Mouse (Mus musculus) midbrain, embryonic 12.5 days (tissue): Measurements from ENCODE around the gene Adamtsl5. TPM values are rescaled to one million over a fixed set of nuclear protein-coding genes. Genes with fewer than 3 reads are reported as not detected.

Experiments used
- ATAC-seq: fragments of 200-750 bp; cut with Nextera tagmentation; 2 replicates; pipeline ENCODE4 v1.8.0; 2017; ENCODE audit warnings: low read depth, moderate TSS enrichment, moderate library complexity; ENCODE audit not compliant: low FRiP score
- H3K27ac ChIP-seq: fragments of 300-500 bp; sonication (generic); replicated peaks from 2 replicates; pipeline ENCODE4 v1.5.1; 2016; ENCODE audit warnings: mild to moderate bottlenecking
- H3K27me3 ChIP-seq: fragments of 300-500 bp; sonication (generic); 2 replicates; pipeline ENCODE4 v1.6.1; 2016; ENCODE audit warnings: mild to moderate bottlenecking
- H3K36me3 ChIP-seq: fragments of 300-500 bp; sonication (generic); 2 replicates; pipeline ENCODE4 v1.6.1; 2016
- H3K4me1 ChIP-seq: fragments of 300-500 bp; sonication (generic); 2 replicates; pipeline ENCODE4 v1.6.1; 2016
- H3K4me2 ChIP-seq: fragments of 300-500 bp; sonication (generic); replicated peaks from 2 replicates; pipeline ENCODE4 v1.6.1; 2016; ENCODE audit warnings: mild to moderate bottlenecking, moderate library complexity
- H3K4me3 ChIP-seq: fragments of 300-500 bp; sonication (generic); 2 replicates; pipeline ENCODE4 v1.5.1; 2016; ENCODE audit warnings: mild to moderate bottlenecking
- H3K9ac ChIP-seq: fragments of 300-500 bp; sonication (generic); replicated peaks from 2 replicates; pipeline ENCODE4 v1.6.1; 2016; ENCODE audit warnings: mild to moderate bottlenecking, moderate library complexity
- H3K9me3 ChIP-seq: fragments of 300-500 bp; sonication (generic); 2 replicates; pipeline ENCODE4 v1.6.1; 2016; ENCODE audit warnings: mild to moderate bottlenecking
- WGBS: fragments of 180-500 bp; shearing (Covaris S2); methylation state at CpG from one replicate; pipeline ENCODE4 v1.1.7; 2016; 5-methylcytosine and 5-hydroxymethylcytosine counted together
- polyA plus RNA-seq: library from polyadenylated mRNA; unstranded; fragments of >200 nt; fragmentation: Nextera tagmentation; extraction: Ambion mirVana; gene quantifications from 2 replicates; pipeline ENCODE4 v1.2.1, GENCODE M21; 2016

The Adamtsl5 gene
- polyA plus RNA-seq, 1 experiment from 2014 or later, result 0.79 TPM

- WGBS, result 2% methylated on average over 46 of the region's 47 CpGs
- Histone ChIP-seq H3K27ac (no peak overlapping the region), H3K9ac (no peak overlapping the region)
Measured at GRCm38 (mm10) chr10:80341491-80342304, 6.5 kb downstream of the Adamtsl5 start.

DNA sequence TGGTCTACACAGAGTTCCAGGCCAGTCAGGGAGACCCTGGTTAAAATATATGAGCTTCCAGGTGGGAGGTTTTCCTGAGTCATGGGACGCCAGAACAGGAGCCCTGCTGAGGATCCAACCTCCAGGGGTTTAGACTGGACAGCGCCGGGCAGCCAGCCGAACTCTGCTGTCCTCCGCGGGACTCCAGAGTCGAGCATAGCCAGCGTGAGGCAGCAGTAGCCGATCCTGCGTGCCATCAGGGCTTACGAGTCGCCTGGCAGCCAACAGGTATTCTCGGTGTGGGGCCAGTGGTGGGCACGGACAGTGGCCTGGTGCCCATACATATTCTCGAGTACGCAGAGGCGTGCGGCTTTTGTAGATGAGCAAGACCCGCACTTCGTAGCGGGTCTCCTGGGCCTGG, 7.2 kb downstream of the Adamtsl5 start:
- no peak for ATAC-seq
- 7% methylated on average over 21 of the region's 21 CpGs for WGBS
- H3K27ac ChIP-seq, result no peak overlapping the region
- no peaks in the 10 kb centered on the region for H3K36me3 ChIP-seq
- no peaks in the 10 kb centered on the region for H3K9me3 ChIP-seq
- no peak overlapping the region for H3K4me2 ChIP-seq
- no peak overlapping the region for H3K9ac ChIP-seq
- no peak overlapping the region for H3K4me3 ChIP-seq
- peaks cover 30% of the 10 kb centered on the region for H3K4me1 ChIP-seq
- H3K27me3 ChIP-seq, result peaks cover 75% of the 10 kb centered on the region

More at GRCm38 (mm10) chr10:80341491-80342304, 6.5 kb downstream of the Adamtsl5 start:
- H3K4me1 ChIP-seq, result peaks cover 30% of the 10 kb centered on the region
- H3K4me3 ChIP-seq, result peak overlapping the region; percentile 33
- no peak for ATAC-seq
- peak overlapping the region; percentile 53 for H3K4me2 ChIP-seq
- no peaks in the 10 kb centered on the region for H3K9me3 ChIP-seq
- no peaks in the 10 kb centered on the region for H3K36me3 ChIP-seq
- peaks cover 80% of the 10 kb centered on the region for H3K27me3 ChIP-seq

DNA sequence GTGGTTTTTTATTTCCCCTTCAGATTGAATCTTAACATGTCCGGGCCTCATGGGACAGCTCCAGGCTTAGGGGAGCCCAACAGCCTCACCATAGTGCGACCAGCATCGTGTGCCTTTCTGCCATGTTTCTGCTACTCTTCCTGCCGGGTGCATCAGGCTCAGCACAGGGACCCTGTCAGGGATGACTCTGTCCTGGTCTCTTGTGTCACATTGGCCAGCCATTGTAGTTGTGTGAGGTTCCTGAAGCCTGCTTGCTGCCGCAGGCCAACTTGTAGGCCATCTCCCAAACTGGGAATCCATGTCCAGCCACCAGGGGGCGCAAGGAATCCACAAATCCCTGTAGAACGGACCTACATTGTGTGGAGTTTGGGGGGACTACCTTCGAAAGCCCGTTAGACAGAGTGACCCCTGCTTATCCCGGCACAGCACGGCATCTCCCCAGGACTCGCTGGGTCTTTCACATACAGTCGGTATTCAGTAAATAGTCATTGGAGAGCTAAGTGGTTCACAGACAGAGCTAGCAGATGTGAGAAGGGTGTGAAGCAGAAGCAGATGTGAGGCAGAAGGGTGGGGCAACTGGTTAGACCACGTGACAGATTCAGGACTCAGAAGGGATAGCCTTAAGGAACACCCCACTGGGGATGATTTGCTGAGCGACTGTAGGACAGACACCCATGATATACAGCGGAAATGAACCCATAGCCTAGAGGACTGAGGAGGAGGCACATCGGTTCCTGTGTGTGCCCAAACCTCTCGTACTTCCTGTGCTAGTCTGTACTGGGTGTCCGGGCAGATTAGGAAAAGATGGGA, 8.1 kb downstream of the Adamtsl5 start:
- H3K9me3 ChIP-seq, result no peaks in the 10 kb centered on the region
- peak overlapping the region; percentile 21; the same call in 1 of the 2 replicates for H3K4me2 ChIP-seq
- peaks cover 28% of the 10 kb centered on the region for H3K4me1 ChIP-seq
- H3K36me3 ChIP-seq, result no peaks in the 10 kb centered on the region
- peaks cover 70% of the 10 kb centered on the region for H3K27me3 ChIP-seq
- 22% methylated on average over 19 of the region's 19 CpGs for WGBS
- H3K9ac ChIP-seq, result no peak overlapping the region
- H3K4me3 ChIP-seq, result no peak overlapping the region
- H3K27ac ChIP-seq, result no peak overlapping the region
- no peak for ATAC-seq

- ATAC-seq, result no peak
- H3K9me3 ChIP-seq, result no peaks in the 10 kb centered on the region
- WGBS, result 90% methylated on average over 12 of the region's 12 CpGs
Measured at GRCm38 (mm10) chr10:80336263-80336662, 11.9 kb downstream of the Adamtsl5 start.

DNA sequence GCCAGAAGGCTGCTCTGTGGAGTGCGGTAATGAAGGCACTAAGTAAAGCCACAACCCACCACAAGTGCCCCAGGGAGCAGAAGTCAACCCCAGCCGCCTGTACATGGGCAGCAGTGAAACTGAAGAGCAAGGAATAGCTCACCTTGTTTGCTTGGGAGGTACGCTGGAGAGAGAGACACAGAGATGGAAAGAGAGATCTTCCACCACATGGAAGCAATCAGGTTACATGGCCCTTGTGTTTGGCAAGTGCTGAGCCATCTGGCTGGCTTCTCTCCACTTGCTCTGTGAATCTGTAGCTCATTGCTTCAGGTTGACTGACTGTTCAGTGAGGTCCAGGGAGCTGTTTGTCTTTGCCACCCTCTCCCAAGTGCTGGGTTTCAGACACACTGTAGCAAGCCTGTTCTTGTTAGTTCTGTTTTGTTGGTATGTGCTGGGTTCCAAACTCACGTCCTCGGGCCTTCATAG, 15.7 kb downstream of the Adamtsl5 start:
- no peak overlapping the region for H3K4me2 ChIP-seq
- no peak for ATAC-seq
- H3K4me3 ChIP-seq, result no peak overlapping the region
- no peak overlapping the region for H3K27ac ChIP-seq
- H3K9me3 ChIP-seq, result no peaks in the 10 kb centered on the region
- 82% methylated on average over 5 of the region's 5 CpGs for WGBS
- H3K36me3 ChIP-seq, result no peaks in the 10 kb centered on the region
- H3K4me1 ChIP-seq, result peaks cover 15% of the 10 kb centered on the region
- H3K9ac ChIP-seq, result no peak overlapping the region
- peaks cover 39% of the 10 kb centered on the region for H3K27me3 ChIP-seq

More at GRCm38 (mm10) chr10:80336263-80336662, 11.9 kb downstream of the Adamtsl5 start:
- H3K27me3 ChIP-seq, result peaks cover 46% of the 10 kb centered on the region
- peaks cover 6% of the 10 kb centered on the region; the same call in 1 of the 2 replicates for H3K4me1 ChIP-seq
- H3K9ac ChIP-seq, result no peak overlapping the region
- H3K4me3 ChIP-seq, result no peak overlapping the region
- H3K36me3 ChIP-seq, result no peaks in the 10 kb centered on the region
- no peak overlapping the region for H3K4me2 ChIP-seq
- H3K27ac ChIP-seq, result no peak overlapping the region

GRCm38 (mm10) chr10:80331636-80332524, 16.3 kb downstream of the Adamtsl5 start:
- no peaks in the 10 kb centered on the region for H3K36me3 ChIP-seq
- peaks cover 15% of the 10 kb centered on the region for H3K4me1 ChIP-seq
- H3K27ac ChIP-seq, result no peak overlapping the region
- H3K9ac ChIP-seq, result no peak overlapping the region
- no peak overlapping the region for H3K4me3 ChIP-seq
- peaks cover 40% of the 10 kb centered on the region for H3K27me3 ChIP-seq
- WGBS, result 68% methylated on average over 10 of the region's 10 CpGs
- no peaks in the 10 kb centered on the region for H3K9me3 ChIP-seq
- H3K4me2 ChIP-seq, result no peak overlapping the region
- no peak for ATAC-seq

DNA sequence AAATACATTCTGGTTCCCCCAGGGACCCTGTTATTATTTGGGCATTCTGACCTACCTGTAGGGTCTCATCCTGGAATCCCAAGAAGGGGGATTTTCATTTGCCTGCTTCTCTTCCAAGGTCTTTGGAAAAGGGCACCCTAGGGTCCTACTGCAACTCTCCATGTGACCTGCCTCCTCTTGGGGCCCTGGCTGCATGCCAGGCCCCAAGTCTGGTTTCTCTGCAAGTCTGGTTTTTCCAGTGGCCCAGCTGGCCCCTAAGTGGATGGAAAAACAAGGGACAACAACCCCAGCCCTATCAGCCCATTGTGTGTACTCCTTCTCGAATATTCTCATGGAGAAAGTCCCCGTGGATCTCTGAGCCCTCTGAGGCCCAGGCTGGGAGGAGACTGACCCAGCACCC, 17.3 kb downstream of the Adamtsl5 start:
- Histone ChIP-seq H3K27ac (no peak overlapping the region), H3K36me3 (no peaks in the 10 kb centered on the region), H3K4me3 (no peak overlapping the region), H3K4me2 (peak overlapping the region; percentile 88; the same call in 1 of the 2 replicates), H3K9ac (no peak overlapping the region; the same call in 1 of the 2 replicates), H3K9me3 (no peaks in the 10 kb centered on the region), H3K4me1 (peaks cover 15% of the 10 kb centered on the region), H3K27me3 (peaks cover 41% of the 10 kb centered on the region)
- 64% methylated on average over 2 of the region's 2 CpGs for WGBS
- no peak for ATAC-seq

GRCm38 (mm10) chr10:80330084-80330483, 18.1 kb downstream of the Adamtsl5 start:
- ATAC-seq, result no peak
- Histone ChIP-seq H3K9ac (peak overlapping the region; percentile 51), H3K36me3 (no peaks in the 10 kb centered on the region), H3K27me3 (peaks cover 46% of the 10 kb centered on the region), H3K27ac (0 out of 2 replicates have a peak overlapping the region, but pooled peaks have one; percentile 46), H3K4me2 (peak overlapping the region; percentile 88), H3K9me3 (no peaks in the 10 kb centered on the region), H3K4me3 (peak overlapping the region; percentile 49), H3K4me1 (peaks cover 15% of the 10 kb centered on the region)
- WGBS, result 3% methylated on average over 41 of the region's 41 CpGs

GRCm38 (mm10) chr10:80329273-80330081, 18.7 kb downstream of the Adamtsl5 start, which contains the start of the genes Pcsk4 and Reep6:
Gene Pcsk4 (minus strand): TSS chr10:80329498.
Gene Reep6 (plus strand): TSS chr10:80329953.
- Histone ChIP-seq H3K9ac (peak within 1 kb of the TSS; percentile 51), H3K36me3 (no peaks in the 10 kb centered on the region), H3K4me1 (peaks cover 15% of the 10 kb centered on the region), H3K9me3 (no peaks in the 10 kb centered on the region), H3K4me2 (peak within 1 kb of the TSS; percentile 88), H3K4me3 (peak within 1 kb of the TSS; percentile 49), H3K27ac (0 out of 2 replicates have a peak within 1 kb of the TSS, but pooled peaks have one; percentile 46), H3K27me3 (peaks cover 49% of the 10 kb centered on the region)
- WGBS, result 5% methylated on average over 36 of the region's 36 CpGs
- ATAC-seq, result peak; percentile 95

DNA sequence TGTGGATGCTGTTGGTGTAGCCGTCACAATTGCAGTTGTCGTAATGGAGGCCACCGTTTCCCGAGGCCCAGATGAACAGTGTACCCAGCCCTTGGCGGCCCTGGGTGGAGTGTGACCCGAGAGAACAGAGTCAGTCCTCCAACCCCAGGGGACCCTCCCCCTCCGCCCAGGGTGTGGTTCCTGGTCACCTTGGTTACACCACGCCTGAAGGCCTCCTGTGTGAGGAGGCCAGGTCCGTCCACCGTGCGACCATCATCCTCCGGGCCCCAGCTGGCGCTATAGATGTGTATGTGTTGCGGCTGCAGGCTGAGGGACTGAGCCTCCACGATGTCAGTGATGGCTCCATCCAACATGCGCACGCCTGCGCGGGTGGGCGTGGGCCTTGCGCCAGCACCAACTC, 23.2 kb downstream of the Adamtsl5 start:
- Histone ChIP-seq H3K27me3 (peaks cover 47% of the 10 kb centered on the region), H3K9ac (no peak overlapping the region), H3K36me3 (no peaks in the 10 kb centered on the region), H3K4me1 (peaks cover 23% of the 10 kb centered on the region), H3K4me3 (no peak overlapping the region), H3K4me2 (no peak overlapping the region), H3K27ac (no peak overlapping the region), H3K9me3 (no peaks in the 10 kb centered on the region)
- 84% methylated on average over 21 of the region's 21 CpGs for WGBS
- no peak for ATAC-seq
